Mouse (Mus musculus): ENCODE measurements around the gene Aif1l.

DNA sequence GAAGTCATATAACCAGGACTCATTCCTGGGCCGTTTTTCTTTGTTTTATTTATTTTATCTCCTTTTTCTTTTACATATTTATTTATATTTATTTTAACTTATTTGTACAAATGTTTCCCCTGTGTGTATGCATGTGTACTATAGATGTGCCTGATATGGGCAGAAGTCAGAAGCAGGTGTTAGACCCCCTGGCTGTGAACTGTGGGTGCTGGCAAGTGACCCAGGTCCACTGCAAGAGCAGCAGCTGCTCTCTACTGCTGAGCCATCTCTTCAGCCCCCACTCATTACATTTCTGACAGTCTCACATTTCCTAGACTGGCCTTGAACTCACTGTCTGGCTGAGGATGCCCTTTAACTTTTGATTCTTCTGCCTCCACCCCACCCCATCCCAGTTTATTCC is 11.6 kb upstream of the Aif1l start:
- TF ChIP-seq CTCF (IDR thresholded peaks at IDR 0.05; ENCODE audit: low read depth) (no peak), EP300 (IDR thresholded peaks at IDR 0.05; ENCODE audit: low read depth) (no peak)

Data from liver, embryonic 14.5 days (tissue).